Mouse (Mus musculus): ENCODE measurements around the gene Gpbp1. TPM values are rescaled to one million over a fixed set of nuclear protein-coding genes. Genes with fewer than 3 reads are reported as not detected.

Gene Gpbp1
- polyA plus RNA-seq, 2 experiments = 19.2 to 36.2 TPM

- Histone ChIP-seq H3K4me1 (replicated peaks; ENCODE audit: control insufficient read depth in 2 of 2, insufficient read depth in 2 of 2, low read length in 1 of 2) (no peaks in the 10 kb centered on the region), H3K9me3 (ENCODE audit: control insufficient read depth, low read length) (no peaks in the 10 kb centered on the region), H3K27ac (no peak overlapping the region), H3K4me2 (ENCODE audit: low read depth) (no peak overlapping the region), H3K4me3 (ENCODE audit: insufficient read depth in 1 of 2, low read depth in 2 of 2, low read length in 2 of 2) (no peak overlapping the region), H3K36me3 (replicated peaks; ENCODE audit: control insufficient read depth, insufficient read depth, low read depth) (no peaks in the 10 kb centered on the region), H3K9ac (replicated peaks) (no peak overlapping the region), H3K27me3 (ENCODE audit: control insufficient read depth, insufficient read depth, low read length) (no peaks in the 10 kb centered on the region)
- DNase-seq (ENCODE audit: low read depth in 3 of 3, low spot score in 3 of 3) (no peak), ATAC-seq (ENCODE audit: insufficient read depth) (no peak)
- TF ChIP-seq EP300 (IDR thresholded peaks at IDR 0.05; ENCODE audit: low read depth) (no peak), CTCF (IDR thresholded peaks at IDR 0.05; ENCODE audit: low read depth) (no peak)
- 67% methylated on average over 12 of the region's 12 CpGs for WGBS (ENCODE audit: insufficient replicate concordance)
These were observed 105.6 kb downstream of the Gpbp1 start for GRCm38 (mm10) chr13:111384011-111384985.

Other genes with a start within 250 kb of the Gpbp1 start
- gene Actbl2, start 235.1 kb downstream of the Gpbp1 start, polyA plus RNA-seq (2012; rRNA removed) = not detected in 2 replicates
- gene Actbl2, start 235.1 kb downstream of the Gpbp1 start, polyA plus RNA-seq (2014; fragmentation: Nextera tagmentation; extraction: Ambion mirVana) = not detected in 2 replicates
- gene Gm49496, start 59.8 kb upstream of the Gpbp1 start, polyA plus RNA-seq (2012; rRNA removed) = 0.06 and 0.08 TPM in 2 replicates
- gene Gm49496, start 59.8 kb upstream of the Gpbp1 start, polyA plus RNA-seq (2014; fragmentation: Nextera tagmentation; extraction: Ambion mirVana) = not detected in 2 replicates
- gene Gm10198, start 102.7 kb upstream of the Gpbp1 start, polyA plus RNA-seq (2012; rRNA removed) = not detected in 2 replicates
- not detected in 2 replicates for gene Gm10198, start 102.7 kb upstream of the Gpbp1 start, polyA plus RNA-seq (2014; fragmentation: Nextera tagmentation; extraction: Ambion mirVana)
- 7.2 and 7.8 TPM in 2 replicates for gene Mier3, start 190.9 kb upstream of the Gpbp1 start, polyA plus RNA-seq (2012; rRNA removed)
- gene Mier3, start 190.9 kb upstream of the Gpbp1 start, polyA plus RNA-seq (2014; fragmentation: Nextera tagmentation; extraction: Ambion mirVana) = 16.5 and 17.7 TPM in 2 replicates

Measured in liver, embryonic 14.5 days (tissue).